ENCODE assay signal across 11 mouse cellular contexts in the genomic region with DNA sequence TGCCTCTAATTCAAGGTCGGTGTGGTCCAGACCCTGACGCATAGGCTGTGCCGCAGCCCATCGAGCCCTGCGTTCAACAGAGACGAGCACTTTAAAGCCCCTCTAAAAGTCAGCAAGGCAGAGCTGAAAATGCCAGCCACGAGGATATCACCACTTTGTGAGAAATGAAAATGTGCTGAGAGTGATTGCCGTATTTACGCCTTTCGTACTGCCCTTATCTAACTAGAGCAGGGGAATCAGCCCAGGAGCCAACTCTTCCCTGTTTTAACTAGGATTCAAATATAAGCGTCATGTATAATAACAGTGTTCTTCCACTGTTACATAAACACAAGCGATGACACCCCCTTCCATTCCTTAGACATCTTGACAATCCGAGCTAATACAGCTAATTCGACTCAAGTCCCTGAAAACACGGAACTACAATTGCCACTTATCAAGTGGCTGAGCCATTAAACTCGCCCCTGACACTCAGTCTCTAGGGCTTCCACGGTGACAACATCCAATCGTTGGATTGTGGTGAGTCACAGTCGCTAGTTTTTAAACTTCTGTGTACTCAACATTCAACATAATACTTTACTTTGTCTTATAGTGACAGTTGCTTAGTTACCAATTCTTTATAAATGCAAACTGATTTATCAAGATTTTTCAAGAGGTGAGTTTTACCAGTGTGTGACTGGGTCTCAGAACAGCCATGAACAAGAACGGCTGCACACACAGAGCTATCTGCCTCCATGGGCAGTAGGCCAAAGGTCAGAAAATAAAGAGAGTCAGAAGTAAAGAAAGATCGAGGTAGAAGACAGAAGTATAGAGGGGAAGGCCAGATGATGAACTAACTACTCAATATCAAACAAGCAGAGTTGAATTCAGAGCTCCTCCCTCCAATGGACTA.
A peak's percentile ranks its signal among the peaks of the same experiment; 100 is the strongest.
DNase-seq lines count a peak whose midpoint lies in the region; ATAC-seq and TF ChIP-seq lines count a peak whose summit lies in the region.
"Had no signal": no experiment of that assay in that cellular context is flagged by ENCODE, and none has a peak within 500 bp of the region (broad histone marks: within the 10 kb centered on the region; RNA-seq: fewer than 3 reads in every experiment).

No protein-coding gene starts in this region.

- peaks cover 25% of the 10 kb centered on the region for H3K4me1 ChIP-seq in liver, embryonic 11.5 days (replicated peaks; ENCODE audit: control insufficient read depth, insufficient read depth, low read length)
- peaks cover 24% of the 10 kb centered on the region for H3K4me1 ChIP-seq in neural tube, embryonic 13.5 days (replicated peaks)

- no peak overlapping the region for H3K4me3 ChIP-seq in liver, embryonic 11.5 days (ENCODE audit: low read depth, low read length)
- no peak overlapping the region for H3K4me3 ChIP-seq in neural tube, embryonic 13.5 days
- H3K4me3 ChIP-seq in left cerebral cortex, adult 2 months, result no peak overlapping the region

- WGBS in liver, embryonic 11.5 days, result 57% methylated on average over 21 of the region's 21 CpGs
- WGBS in neural tube, embryonic 13.5 days, result 66% methylated on average over 21 of the region's 21 CpGs

- no peaks in the 10 kb centered on the region for H3K9me3 ChIP-seq in liver, embryonic 11.5 days (ENCODE audit: control insufficient read depth, low read length)
- H3K9me3 ChIP-seq in neural tube, embryonic 13.5 days, result no peaks in the 10 kb centered on the region

- H3K27ac ChIP-seq in liver, embryonic 11.5 days (ENCODE audit: low read depth, low read length), result no peak overlapping the region
- peak overlapping the region; percentile 52 for H3K27ac ChIP-seq in neural tube, embryonic 13.5 days (replicated peaks)
- H3K27ac ChIP-seq in left cerebral cortex, adult 2 months, result no peak overlapping the region

- intact Hi-C loops in left cerebral cortex, adult 2 months (cut with DNase I), result no loop called here

- no peaks in the 10 kb centered on the region for H3K36me3 ChIP-seq in liver, embryonic 11.5 days (ENCODE audit: control insufficient read depth, insufficient read depth, low read length)
- H3K36me3 ChIP-seq in neural tube, embryonic 13.5 days, result no peaks in the 10 kb centered on the region

- H3K27me3 ChIP-seq in liver, embryonic 11.5 days (replicated peaks; ENCODE audit: control insufficient read depth, insufficient read depth, low read length), result no peaks in the 10 kb centered on the region
- H3K27me3 ChIP-seq in neural tube, embryonic 13.5 days, result no peaks in the 10 kb centered on the region

- peak overlapping the region; percentile 46 for H3K9ac ChIP-seq in liver, embryonic 11.5 days (ENCODE audit: low read depth, low read length)
- H3K9ac ChIP-seq in neural tube, embryonic 13.5 days, result 0 out of 2 replicates have a peak overlapping the region, but pooled peaks have one; percentile 45

- peak overlapping the region; percentile 53 for H3K4me2 ChIP-seq in liver, embryonic 11.5 days
- H3K4me2 ChIP-seq in neural tube, embryonic 13.5 days, result no peak overlapping the region

- peak; percentile 72 for ATAC-seq in liver, embryonic 11.5 days (replicated peaks; ENCODE audit: low FRiP score)
- no peak for ATAC-seq in neural tube, embryonic 13.5 days (ENCODE audit: low read depth)
- ATAC-seq: activated CD4-positive, CD25-positive, alpha-beta regulatory T cell, adult 4 months had no signal

- TF ChIP-seq CTCF in left cerebral cortex, adult 2 months (IDR thresholded peaks at IDR 0.05), result no peak

- peak; percentile 23 to 57 for DNase-seq in lung, adult 18-20 months
- DNase-seq in lung, postnatal 25 days (ENCODE audit: low spot score), result no peak
- peak; percentile 27 for DNase-seq in c-Kit-positive CD71-positive TER-119-positive erythroid progenitor cells, embryonic 14.5 days (ENCODE audit: low spot score)
- DNase-seq in liver, embryonic 11.5 days (ENCODE audit: low spot score), result no peak
- DNase-seq in layer of hippocampus, postnatal 10 days (ENCODE audit: low spot score in 2 of 2), result no peak
- no peak for DNase-seq in left cerebral cortex, adult 2 months (ENCODE audit: extremely low spot score in 1 of 2, low spot score in 2 of 2)
- no peak for DNase-seq in cerebellum, adult 9-11 months
- DNase-seq: cerebellum, adult 8-10 months; kidney, adult 8-10 months had no signal

Comparison
In these comparisons a context has a peak if more than half of its experiments do, and no peak if none do; other contexts are left out.
1. DNase-seq: peak in lung, adult 18-20 months (2 of 2) and c-Kit-positive CD71-positive TER-119-positive erythroid progenitor cells, embryonic 14.5 days (single experiment); none in lung, postnatal 25 days (single experiment), liver, embryonic 11.5 days (single experiment), layer of hippocampus, postnatal 10 days (0 of 2), left cerebral cortex, adult 2 months (0 of 2) and cerebellum, adult 9-11 months (single experiment).